Mouse (Mus musculus) testis, adult 2 months (tissue): ENCODE data around the gene Olfr773. TPM values are rescaled to one million over a fixed set of nuclear protein-coding genes. Genes with fewer than 3 reads are reported as not detected.
"Not testable (repeated sequence)": the region's sequence is repeated elsewhere in the genome, so short reads cannot be mapped to it uniquely, and the experiment has no call there.

Experiments used
- H3K27ac ChIP-seq: fragments of 200-500 bp; 2 replicates; pipeline ENCODE4 v1.5.1; 2012; ENCODE audit warnings: low read depth, low read length; ENCODE audit not compliant: control insufficient read depth, insufficient read depth
- H3K27me3 ChIP-seq: fragments of 200-500 bp; 2 replicates; pipeline ENCODE4 v1.6.1; 2012; ENCODE audit warnings: mild to moderate bottlenecking, low read length, moderate library complexity; ENCODE audit not compliant: control insufficient read depth, insufficient read depth
- H3K36me3 ChIP-seq: fragments of 200-500 bp; 2 replicates; pipeline ENCODE4 v1.6.1; 2012; ENCODE audit warnings: mild to moderate bottlenecking, low read length; ENCODE audit not compliant: control insufficient read depth, insufficient read depth
- H3K4me1 ChIP-seq: fragments of 200-500 bp; 2 replicates; pipeline ENCODE4 v1.6.1; 2012; ENCODE audit warnings: low read length; ENCODE audit not compliant: control insufficient read depth, insufficient read depth
- H3K4me3 ChIP-seq: fragments of 200-500 bp; 2 replicates; pipeline ENCODE4 v1.5.1; 2012; ENCODE audit warnings: low read depth, mild to moderate bottlenecking, low read length, moderate library complexity, mixed read lengths; ENCODE audit not compliant: control insufficient read depth
- CTCF ChIP-seq: fragments of 200-500 bp; IDR thresholded peaks from 2 replicates; pipeline ENCODE4 v1.5.1; 2012; ENCODE audit warnings: low read depth, mild to moderate bottlenecking, inconsistent platforms, low read length, moderate library complexity; ENCODE audit not compliant: control insufficient read depth, insufficient read depth, insufficient replicate concordance
- POLR2A ChIP-seq: fragments of 200-500 bp; IDR thresholded peaks from 2 replicates; pipeline ENCODE4 v1.6.1; 2012; ENCODE audit warnings: low read depth, mild to moderate bottlenecking, inconsistent platforms, low read length, moderate library complexity; ENCODE audit not compliant: control insufficient read depth
- polyA plus RNA-seq: library from polyadenylated mRNA; depleted of rRNA; stranded (reverse); fragments of >200 nt; gene quantifications from 2 replicates; pipeline ENCODE4 v1.2.3, GENCODE M21; 2012; rRNA removed

Olfr773 gene
- not detected in 2 replicates for polyA plus RNA-seq

GRCm38 (mm10) chr10:129187319-129187718 is at the start of gene Olfr773:
TSS of gene Olfr773 (minus strand) at chr10:129187419.
- not testable (repeated sequence) for H3K4me3 ChIP-seq, H3K36me3 ChIP-seq

GRCm38 (mm10) chr10:129235904-129236303 is 48.7 kb upstream of the Olfr773 start, which contains the start of gene Olfr774:
TSS of gene Olfr774 (plus strand) at chr10:129236204.
- H3K27ac ChIP-seq: no peak within 1 kb of the TSS
- no peaks in the 10 kb centered on the region for H3K36me3 ChIP-seq
- no peak within 1 kb of the TSS for H3K4me3 ChIP-seq
- H3K27me3 ChIP-seq: no peaks in the 10 kb centered on the region
- TF ChIP-seq POLR2A: no peak
- no peak for TF ChIP-seq CTCF
- H3K4me1 ChIP-seq: no peaks in the 10 kb centered on the region

More at GRCm38 (mm10) chr10:129187319-129187718, at the start of gene Olfr773:
- H3K27me3 ChIP-seq, H3K27ac ChIP-seq, H3K4me1 ChIP-seq: not testable (repeated sequence)

GRCm38 (mm10) chr10:129230737-129231136 is 43.5 kb upstream of the Olfr773 start:
- Histone ChIP-seq H3K4me1 (peaks cover 3% of the 10 kb centered on the region), H3K36me3 (no peaks in the 10 kb centered on the region), H3K4me3 (no peak overlapping the region), H3K27ac (no peak overlapping the region), H3K27me3 (no peaks in the 10 kb centered on the region)
- TF ChIP-seq CTCF (no peak), POLR2A (no peak)

GRCm38 (mm10) chr10:129177821-129178220 is 9.4 kb downstream of the Olfr773 start, which contains the start of gene Olfr772:
TSS of gene Olfr772 (minus strand) at chr10:129177921.
- not testable (repeated sequence) for H3K36me3 ChIP-seq, H3K4me3 ChIP-seq, H3K4me1 ChIP-seq, H3K27me3 ChIP-seq, H3K27ac ChIP-seq

GRCm38 (mm10) chr10:129164651-129165050 is 22.6 kb downstream of the Olfr773 start, which contains the start of gene Olfr771:
TSS of gene Olfr771 (minus strand) at chr10:129164751.
- Histone ChIP-seq H3K27ac (no peak within 1 kb of the TSS), H3K4me3 (no peak within 1 kb of the TSS), H3K36me3 (no peaks in the 10 kb centered on the region), H3K4me1 (no peaks in the 10 kb centered on the region), H3K27me3 (no peaks in the 10 kb centered on the region)
- no peak for TF ChIP-seq POLR2A

GRCm38 (mm10) chr10:129138898-129139297 is 48.3 kb downstream of the Olfr773 start, which contains the start of gene Olfr770:
TSS of gene Olfr770 (minus strand) at chr10:129138998.
- no peaks in the 10 kb centered on the region for H3K36me3 ChIP-seq
- no peak for TF ChIP-seq POLR2A
- TF ChIP-seq CTCF: no peak
- no peak within 1 kb of the TSS for H3K27ac ChIP-seq

More at GRCm38 (mm10) chr10:129138898-129139297, 48.3 kb downstream of the Olfr773 start, which contains the start of gene Olfr770:
- Histone ChIP-seq H3K4me3 (no peak within 1 kb of the TSS), H3K4me1 (no peaks in the 10 kb centered on the region), H3K27me3 (no peaks in the 10 kb centered on the region)

Other genes with a start within 250 kb of the Olfr773 start
- 1.3 and 1.6 TPM in 2 replicates for gene Mettl7b, start 226.4 kb downstream of the Olfr773 start, polyA plus RNA-seq
- not detected in 2 replicates for gene Olfr9, start 198.0 kb downstream of the Olfr773 start, polyA plus RNA-seq
- gene Olfr763, start 176.6 kb downstream of the Olfr773 start, polyA plus RNA-seq: not detected in 2 replicates
- 0.04 TPM in 1 of 2 replicates, not detected in the other for gene Olfr764-ps1, start 147.5 kb downstream of the Olfr773 start, polyA plus RNA-seq
- gene Olfr765, start 137.4 kb downstream of the Olfr773 start, polyA plus RNA-seq: not detected in 2 replicates
- gene Olfr766-ps1, start 118.4 kb downstream of the Olfr773 start, polyA plus RNA-seq: not detected in 2 replicates
- gene Olfr767, start 104.5 kb downstream of the Olfr773 start, polyA plus RNA-seq: not detected in 2 replicates
- gene Olfr768, start 88.0 kb downstream of the Olfr773 start, polyA plus RNA-seq: not detected in 2 replicates
- gene Olfr769, start 69.6 kb downstream of the Olfr773 start, polyA plus RNA-seq: not detected in 2 replicates
- not detected in 2 replicates for gene Olfr770, start 48.4 kb downstream of the Olfr773 start, polyA plus RNA-seq
- gene Olfr771, start 22.7 kb downstream of the Olfr773 start, polyA plus RNA-seq: not detected in 2 replicates
- gene Olfr772, start 9.5 kb downstream of the Olfr773 start, polyA plus RNA-seq: not detected in 2 replicates
- not detected in 2 replicates for gene Olfr774, start 48.8 kb upstream of the Olfr773 start, polyA plus RNA-seq
- gene Olfr775, start 61.0 kb upstream of the Olfr773 start, polyA plus RNA-seq: not detected in 2 replicates
- not detected in 2 replicates for gene Olfr776, start 71.7 kb upstream of the Olfr773 start, polyA plus RNA-seq
- gene Olfr777, start 84.1 kb upstream of the Olfr773 start, polyA plus RNA-seq: not detected in 2 replicates
- gene Olfr780, start 130.7 kb upstream of the Olfr773 start, polyA plus RNA-seq: not detected in 2 replicates
- gene Olfr781, start 141.4 kb upstream of the Olfr773 start, polyA plus RNA-seq: not detected in 2 replicates
- not detected in 2 replicates for gene Olfr782, start 161.4 kb upstream of the Olfr773 start, polyA plus RNA-seq
- gene Olfr784, start 196.7 kb upstream of the Olfr773 start, polyA plus RNA-seq: 0.07 TPM in 2 replicates
- gene Olfr785, start 218.0 kb upstream of the Olfr773 start, polyA plus RNA-seq: not detected in 2 replicates
- gene Olfr786, start 239.9 kb upstream of the Olfr773 start, polyA plus RNA-seq: not detected in 2 replicates